Mouse (Mus musculus) heart, embryonic 14.5 days (tissue): ENCODE measurements at regions not wholly inside any gene's neighbourhood (a gene's known extent, or its start where the extent isn't known, plus 50 kb on each side); places are given as distances from the start of the nearest gene placed in this dataset.

Experiments used
- ATAC-seq: fragments of 200-750 bp; cut with Nextera tagmentation; 2 replicates; pipeline ENCODE4 v1.8.0; 2017; ENCODE audit warnings: low read depth, moderate TSS enrichment; ENCODE audit not compliant: insufficient number of reproducible peaks, insufficient read depth, low FRiP score
- H3K27ac ChIP-seq, 2 experiments: fragments of 200-500 bp in 1 of 2; fragments of 300-500 bp in 1 of 2; sonication (generic) in 1 of 2; replicated peaks in 1 of 2; 2 replicates each; pipeline ENCODE4 v1.5.1; 2012 to 2014; ENCODE audit warnings: low read depth in 2 of 2, low read length in 2 of 2, control low read depth in 1 of 2, mild to moderate bottlenecking in 1 of 2, mixed read lengths in 1 of 2; ENCODE audit not compliant: control insufficient read depth in 1 of 2, insufficient read depth in 1 of 2
- H3K27me3 ChIP-seq: fragments of 300-500 bp; sonication (generic); 2 replicates; pipeline ENCODE4 v1.6.1; 2014; ENCODE audit warnings: mild to moderate bottlenecking, low read length, control low read depth; ENCODE audit not compliant: control insufficient read depth, insufficient read depth
- H3K36me3 ChIP-seq: fragments of 300-500 bp; sonication (generic); 2 replicates; pipeline ENCODE4 v1.6.1; 2014; ENCODE audit warnings: mild to moderate bottlenecking, control low read depth, low read length, mixed read lengths; ENCODE audit not compliant: control insufficient read depth, insufficient read depth
- H3K4me1 ChIP-seq, 2 experiments: fragments of 200-500 bp in 1 of 2; fragments of 300-500 bp in 1 of 2; sonication (generic) in 1 of 2; 2 replicates each; pipeline ENCODE4 v1.6.1; 2012 to 2014; ENCODE audit warnings: low read length in 2 of 2, control low read depth in 1 of 2, mixed read lengths in 1 of 2; ENCODE audit not compliant: control insufficient read depth in 2 of 2, insufficient read depth in 2 of 2
- H3K4me2 ChIP-seq: fragments of 300-500 bp; sonication (generic); 2 replicates; pipeline ENCODE4 v1.6.1; 2014; ENCODE audit warnings: mild to moderate bottlenecking, low read length
- H3K4me3 ChIP-seq, 2 experiments: fragments of 200-500 bp in 1 of 2; fragments of 300-500 bp in 1 of 2; sonication (generic) in 1 of 2; 2 replicates each; pipeline ENCODE4 v1.5.1; 2012 to 2014; ENCODE audit warnings: low read length in 2 of 2, mild to moderate bottlenecking in 2 of 2, control low read depth in 1 of 2, low read depth in 1 of 2, moderate library complexity in 1 of 2; ENCODE audit not compliant: control insufficient read depth in 1 of 2, insufficient read depth in 1 of 2
- H3K9ac ChIP-seq: fragments of 300-500 bp; sonication (generic); 2 replicates; pipeline ENCODE4 v1.6.1; 2014; ENCODE audit warnings: mild to moderate bottlenecking, low read length
- H3K9me3 ChIP-seq: fragments of 300-500 bp; sonication (generic); 2 replicates; pipeline ENCODE4 v1.6.1; 2016; ENCODE audit warnings: low read length, control low read depth; ENCODE audit not compliant: control insufficient read depth
- WGBS: fragments of 180-500 bp; shearing (Covaris S2); extraction: QIAGEN DNeasy Blood & Tissue Kit; methylation state at CpG from one replicate; pipeline ENCODE4 v1.1.7; 2014; 5-methylcytosine and 5-hydroxymethylcytosine counted together

DNA sequence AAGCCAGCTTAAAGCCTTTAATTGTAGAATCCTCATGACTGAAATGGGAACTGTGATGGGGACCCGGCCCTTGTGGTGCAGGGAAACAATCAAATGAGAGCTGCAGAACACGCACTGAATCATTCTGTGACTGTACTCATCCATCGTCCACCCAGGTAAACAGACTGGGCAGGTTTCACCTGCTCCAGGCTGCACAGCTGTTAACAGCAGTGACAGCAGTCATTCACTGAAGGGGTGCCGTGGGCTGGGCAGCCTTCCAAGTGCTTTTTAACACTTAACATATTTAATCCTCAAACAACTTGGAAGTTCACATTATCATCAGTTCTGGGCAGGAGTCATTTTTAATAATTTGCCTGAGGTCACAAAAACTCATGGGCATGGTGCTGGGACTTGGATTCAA is 208.2 kb downstream of the Foxa2 start:
- no peaks in the 10 kb centered on the region for H3K4me1 ChIP-seq
- WGBS: 73% methylated on average over 4 of the region's 4 CpGs
- H3K27me3 ChIP-seq: no peaks in the 10 kb centered on the region
- no peak overlapping the region for H3K27ac ChIP-seq
- H3K4me3 ChIP-seq: no peak overlapping the region
- H3K4me2 ChIP-seq: no peak overlapping the region
- ATAC-seq: no peak
- H3K9ac ChIP-seq: no peak overlapping the region
- H3K9me3 ChIP-seq: no peaks in the 10 kb centered on the region
- no peaks in the 10 kb centered on the region for H3K36me3 ChIP-seq

DNA sequence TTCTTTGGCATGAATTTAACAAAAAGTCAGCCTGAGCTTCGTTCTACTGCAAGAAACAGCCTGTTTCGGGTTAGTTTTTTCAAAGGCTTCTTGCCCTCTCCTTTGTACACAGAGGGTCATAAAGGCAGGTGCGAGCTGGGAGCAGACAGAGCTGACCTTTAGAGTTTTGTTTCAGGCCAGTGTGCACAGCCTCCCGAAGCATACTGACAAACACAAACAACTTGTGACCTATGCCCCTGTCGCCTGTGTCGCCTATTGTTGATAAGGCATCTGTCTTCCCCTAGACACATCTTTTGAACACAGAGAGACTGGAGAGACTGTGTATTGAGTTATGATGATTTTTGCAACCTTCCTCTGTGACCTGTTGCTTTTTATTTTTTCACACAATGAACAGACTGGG is 216.2 kb downstream of the Foxa2 start:
- no peak for ATAC-seq
- Histone ChIP-seq H3K9me3 (no peaks in the 10 kb centered on the region), H3K9ac (no peak overlapping the region), H3K27me3 (no peaks in the 10 kb centered on the region), H3K4me3 (no peak overlapping the region), H3K27ac (no peak overlapping the region), H3K4me2 (no peak overlapping the region), H3K4me1 (no peaks in the 10 kb centered on the region), H3K36me3 (no peaks in the 10 kb centered on the region)
- WGBS: 58% methylated on average over 6 of the region's 6 CpGs

DNA sequence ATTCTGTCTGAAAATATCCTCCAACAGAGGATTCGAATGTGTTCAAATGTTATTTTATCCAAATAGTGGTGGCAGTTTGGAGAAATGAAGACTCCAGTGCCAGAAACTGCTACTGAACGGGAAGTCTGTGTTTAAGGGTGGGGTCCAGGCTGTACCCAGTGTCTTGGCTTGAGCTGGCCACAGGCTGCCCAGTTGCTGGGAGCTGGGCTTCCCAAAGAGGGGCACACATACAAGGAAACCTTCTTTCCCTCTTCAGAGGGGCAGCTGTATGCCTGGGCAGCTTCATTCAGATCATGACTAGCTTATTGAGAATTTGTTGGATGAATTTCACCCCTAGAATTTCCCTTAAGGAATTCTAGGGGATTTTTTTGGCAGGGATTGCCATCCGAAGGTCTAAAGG is 229.8 kb downstream of the Foxa2 start:
- Histone ChIP-seq H3K27ac (no peak overlapping the region), H3K4me3 (no peak overlapping the region), H3K27me3 (no peaks in the 10 kb centered on the region), H3K9ac (no peak overlapping the region), H3K4me2 (no peak overlapping the region), H3K9me3 (no peaks in the 10 kb centered on the region), H3K36me3 (no peaks in the 10 kb centered on the region), H3K4me1 (no peaks in the 10 kb centered on the region)
- no peak for ATAC-seq
- WGBS: 68% methylated on average over 3 of the region's 3 CpGs

DNA sequence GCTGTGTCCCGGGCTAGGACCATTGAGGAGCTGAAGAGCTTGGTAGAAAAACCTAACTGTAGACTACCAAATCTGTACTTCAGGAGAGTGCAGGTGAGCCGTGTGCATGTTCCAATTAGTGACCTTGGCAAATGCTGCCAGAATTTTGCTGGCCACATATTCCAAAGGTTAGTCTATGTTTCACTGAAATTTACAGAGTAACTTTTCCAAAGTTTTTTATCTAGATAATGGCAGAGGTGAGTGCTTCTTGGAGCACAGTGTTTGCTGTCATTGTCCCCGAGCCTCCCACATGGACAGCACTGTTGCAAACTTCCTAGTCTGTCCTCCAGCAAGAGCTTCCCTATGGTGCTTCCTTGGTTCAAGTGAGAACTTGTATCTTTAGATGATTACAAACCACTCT is 232.5 kb downstream of the Foxa2 start:
- Histone ChIP-seq H3K27me3 (no peaks in the 10 kb centered on the region), H3K36me3 (no peaks in the 10 kb centered on the region), H3K4me1 (no peaks in the 10 kb centered on the region), H3K27ac (no peak overlapping the region), H3K4me3 (no peak overlapping the region), H3K9me3 (no peaks in the 10 kb centered on the region), H3K9ac (no peak overlapping the region), H3K4me2 (no peak overlapping the region)
- 81% methylated on average over 3 of the region's 3 CpGs for WGBS
- ATAC-seq: no peak

DNA sequence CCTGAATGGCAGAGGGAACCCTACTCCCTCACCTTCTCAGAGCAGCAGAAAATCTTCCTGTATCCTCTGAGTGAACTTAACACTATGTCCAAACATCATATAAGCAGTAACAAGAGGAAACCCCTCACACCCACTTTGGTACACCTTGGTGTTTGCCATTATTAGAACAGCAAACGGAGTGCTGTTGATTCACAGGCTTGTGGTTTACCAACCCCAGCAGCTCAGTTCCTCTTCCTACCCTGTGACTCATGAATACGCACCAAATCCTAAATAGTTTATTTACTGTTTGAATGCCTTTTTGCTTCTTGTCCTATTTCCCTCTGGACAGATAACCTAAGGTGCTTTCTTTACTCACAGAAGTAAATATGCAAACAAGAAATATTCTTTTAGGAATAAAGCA is 233.3 kb downstream of the Foxa2 start:
- H3K36me3 ChIP-seq: no peaks in the 10 kb centered on the region
- ATAC-seq: no peak
- no peak overlapping the region for H3K4me2 ChIP-seq
- H3K27ac ChIP-seq: no peak overlapping the region
- H3K4me3 ChIP-seq: no peak overlapping the region
- no peak overlapping the region for H3K9ac ChIP-seq
- 75% methylated on average over 2 of the region's 2 CpGs for WGBS
- 0 out of 2 replicates have a peak, but pooled peaks cover 5% of the 10 kb centered on the region for H3K27me3 ChIP-seq
- H3K9me3 ChIP-seq: no peaks in the 10 kb centered on the region
- H3K4me1 ChIP-seq: no peaks in the 10 kb centered on the region

DNA sequence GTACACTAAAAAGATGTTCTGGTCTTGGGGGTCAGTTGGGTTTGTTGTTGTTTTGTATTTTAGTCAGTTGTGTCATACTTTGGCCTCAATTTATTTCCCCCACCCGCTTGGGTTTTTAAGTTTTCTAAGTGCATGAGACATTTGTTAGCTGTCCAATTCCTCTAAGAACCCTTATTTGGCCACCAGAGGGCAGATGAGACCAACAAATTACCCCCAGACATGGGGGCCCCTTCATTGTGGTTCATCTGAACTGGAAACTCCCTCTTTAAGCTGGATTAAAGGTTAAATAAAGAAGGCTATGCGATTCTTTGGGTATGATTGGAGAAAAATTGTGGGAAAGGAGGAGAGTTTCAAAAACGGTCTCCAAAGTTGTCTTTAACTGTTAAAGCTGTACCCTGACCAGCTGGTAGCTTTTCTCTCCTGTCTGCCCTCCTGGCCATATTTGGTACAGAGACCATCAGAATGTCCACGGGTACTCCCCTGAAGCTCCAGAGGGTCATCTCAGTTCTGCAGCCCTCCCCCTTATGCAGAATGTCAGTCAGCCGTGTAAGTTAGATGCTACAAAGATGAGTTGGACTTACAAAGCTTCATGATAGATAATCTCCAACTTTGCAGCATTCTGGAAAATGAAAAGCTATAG is 238.6 kb downstream of the Foxa2 start:
- Histone ChIP-seq H3K4me2 (no peak overlapping the region), H3K9me3 (no peaks in the 10 kb centered on the region), H3K27ac (no peak overlapping the region), H3K4me3 (no peak overlapping the region), H3K4me1 (no peaks in the 10 kb centered on the region), H3K9ac (no peak overlapping the region), H3K27me3 (0 out of 2 replicates have a peak, but pooled peaks cover 8% of the 10 kb centered on the region), H3K36me3 (no peaks in the 10 kb centered on the region)
- ATAC-seq: no peak
- 35% methylated on average over 5 of the region's 5 CpGs for WGBS

DNA sequence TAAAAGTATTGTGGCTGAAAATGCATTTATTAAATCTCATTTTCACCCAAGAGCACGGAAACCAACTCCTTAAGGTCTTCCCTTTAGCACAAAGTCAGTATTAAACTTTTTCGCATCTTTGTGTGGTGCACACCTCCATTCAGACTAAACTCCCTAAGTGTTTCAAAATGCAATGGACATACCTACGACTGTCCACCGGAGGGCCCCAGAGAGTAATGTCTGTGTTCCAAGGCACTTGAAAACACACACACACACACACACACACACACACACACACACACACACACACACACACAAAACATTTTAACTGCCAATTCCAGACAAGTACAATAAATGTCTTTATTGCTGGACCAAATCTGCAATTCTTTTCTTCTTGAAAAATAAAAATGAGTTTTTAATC is 243.7 kb downstream of the Foxa2 start:
- no peak overlapping the region for H3K4me2 ChIP-seq
- H3K9me3 ChIP-seq: no peaks in the 10 kb centered on the region
- H3K4me3 ChIP-seq: no peak overlapping the region
- no peak overlapping the region for H3K9ac ChIP-seq
- H3K36me3 ChIP-seq: no peaks in the 10 kb centered on the region
- no peaks in the 10 kb centered on the region for H3K27me3 ChIP-seq
- 23% methylated on average over 4 of the region's 4 CpGs for WGBS
- ATAC-seq: no peak
- no peak overlapping the region for H3K27ac ChIP-seq
- H3K4me1 ChIP-seq: no peaks in the 10 kb centered on the region

DNA sequence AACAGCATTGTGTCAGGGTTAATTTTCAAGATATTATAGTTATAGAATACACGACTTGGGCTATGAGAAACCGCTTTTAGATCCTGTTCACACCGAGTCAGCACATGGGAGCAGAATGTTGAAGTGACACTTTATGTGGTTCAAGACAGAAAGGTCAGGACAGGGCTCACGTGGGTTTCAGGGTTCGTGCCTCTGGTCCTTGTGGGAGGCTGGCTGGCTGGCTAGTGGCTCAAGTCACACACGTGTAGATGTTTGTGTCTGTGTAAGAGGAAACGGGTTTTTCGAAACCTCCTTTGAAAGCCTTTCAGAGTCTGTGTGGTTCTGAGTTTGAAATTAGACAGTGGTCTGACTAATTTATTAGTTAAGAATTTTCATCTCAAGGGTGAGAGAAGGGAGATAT is 255.3 kb downstream of the Foxa2 start:
- no peaks in the 10 kb centered on the region for H3K36me3 ChIP-seq
- no peak for ATAC-seq
- H3K27ac ChIP-seq: no peak overlapping the region
- no peaks in the 10 kb centered on the region for H3K9me3 ChIP-seq
- H3K27me3 ChIP-seq: no peaks in the 10 kb centered on the region
- WGBS: 76% methylated on average over 8 of the region's 8 CpGs
- H3K4me2 ChIP-seq: no peak overlapping the region
- no peaks in the 10 kb centered on the region for H3K4me1 ChIP-seq
- H3K9ac ChIP-seq: no peak overlapping the region
- no peak overlapping the region for H3K4me3 ChIP-seq
